Mouse (Mus musculus) stomach, embryonic 16.5 days (tissue): Measurements from ENCODE around the gene Ing3. TPM values are rescaled to one million over a fixed set of nuclear protein-coding genes. Genes with fewer than 3 reads are reported as not detected.

Source experiments
- ATAC-seq: fragments of 200-750 bp; cut with Nextera tagmentation; 2 replicates; pipeline ENCODE4 v1.8.0; 2017; ENCODE audit warnings: moderate number of reproducible peaks, moderate TSS enrichment; ENCODE audit not compliant: insufficient read depth, low FRiP score
- H3K27ac ChIP-seq: fragments of 300-500 bp; sonication (generic); 2 replicates; pipeline ENCODE4 v1.5.1; 2014; ENCODE audit warnings: low read length
- H3K27me3 ChIP-seq: fragments of 300-500 bp; sonication (generic); 2 replicates; pipeline ENCODE4 v1.6.1; 2014; ENCODE audit warnings: low read length, control low read depth, mixed read lengths; ENCODE audit not compliant: control insufficient read depth, insufficient read depth
- H3K36me3 ChIP-seq: fragments of 300-500 bp; sonication (generic); 2 replicates; pipeline ENCODE4 v1.6.1; 2014; ENCODE audit warnings: low read length; ENCODE audit not compliant: control insufficient read depth, insufficient read depth
- H3K4me1 ChIP-seq: fragments of 300-500 bp; sonication (generic); 2 replicates; pipeline ENCODE4 v1.6.1; 2014; ENCODE audit warnings: low read length, control low read depth, mixed read lengths; ENCODE audit not compliant: control insufficient read depth, insufficient read depth
- H3K4me2 ChIP-seq: fragments of 300-500 bp; sonication (generic); 2 replicates; pipeline ENCODE4 v1.6.1; 2014; ENCODE audit warnings: low read depth, low read length, mixed read lengths
- H3K4me3 ChIP-seq: fragments of 300-500 bp; sonication (generic); replicated peaks from 2 replicates; pipeline ENCODE4 v1.5.1; 2014; ENCODE audit warnings: mild to moderate bottlenecking, low read length
- H3K9ac ChIP-seq: fragments of 300-500 bp; sonication (generic); 2 replicates; pipeline ENCODE4 v1.6.1; 2014; ENCODE audit warnings: low read length
- H3K9me3 ChIP-seq: fragments of 300-500 bp; sonication (generic); replicated peaks from 2 replicates; pipeline ENCODE4 v1.6.1; 2016; ENCODE audit warnings: low read length, control low read depth; ENCODE audit not compliant: control insufficient read depth
- WGBS: fragments of 180-500 bp; shearing (Covaris S2); extraction: QIAGEN DNeasy Blood & Tissue Kit; methylation state at CpG from one replicate; pipeline ENCODE4 v1.1.7; 2014; 5-methylcytosine and 5-hydroxymethylcytosine counted together
- polyA plus RNA-seq: library from polyadenylated mRNA; unstranded; fragments of >200 nt; fragmentation: Nextera tagmentation; extraction: Ambion mirVana; gene quantifications from 2 replicates; pipeline ENCODE4 v1.2.1, GENCODE M21; 2015

Ing3 gene
- 37.5 and 43.4 TPM in 2 replicates for polyA plus RNA-seq

DNA sequence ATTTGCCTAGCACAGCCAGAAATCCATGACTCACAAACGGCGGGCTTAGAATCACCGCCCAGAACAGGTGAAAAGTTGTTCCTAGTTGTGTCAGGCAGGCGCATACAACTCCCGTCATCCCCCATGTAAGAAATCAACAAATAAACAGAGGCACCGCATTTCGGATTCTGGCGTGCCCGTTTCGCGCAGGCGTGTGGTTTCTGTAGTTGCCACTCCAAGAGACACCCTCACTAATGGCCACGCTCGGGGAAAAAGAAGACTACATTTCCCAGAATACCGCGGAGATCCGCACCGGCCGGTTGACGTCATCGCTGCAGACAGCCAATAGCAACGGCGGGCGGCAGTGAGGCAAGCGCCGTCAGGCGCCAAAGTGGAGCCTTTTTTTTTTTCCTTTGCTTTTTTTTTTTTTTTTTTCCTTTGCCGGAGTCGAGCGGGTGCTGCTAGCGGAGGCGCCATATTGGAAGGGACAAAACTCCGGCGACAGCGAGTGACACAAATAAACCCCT lies at the start of gene Ing3:
Gene Ing3, plus strand, starts transcription at position 346 of the 506 bp plus-strand sequence.
- Histone ChIP-seq H3K27me3 (no peaks in the 10 kb centered on the region), H3K4me1 (peaks cover 7% of the 10 kb centered on the region; the same call in 1 of the 2 replicates), H3K36me3 (no peaks in the 10 kb centered on the region), H3K27ac (peak within 1 kb of the TSS; percentile 100), H3K9me3 (no peaks in the 10 kb centered on the region), H3K4me2 (peak within 1 kb of the TSS; percentile 79), H3K4me3 (peak within 1 kb of the TSS; percentile 70), H3K9ac (peak within 1 kb of the TSS; percentile 92)
- ATAC-seq, result peak; percentile 98
- WGBS, result under 1% methylated on average over 35 of the region's 35 CpGs

DNA sequence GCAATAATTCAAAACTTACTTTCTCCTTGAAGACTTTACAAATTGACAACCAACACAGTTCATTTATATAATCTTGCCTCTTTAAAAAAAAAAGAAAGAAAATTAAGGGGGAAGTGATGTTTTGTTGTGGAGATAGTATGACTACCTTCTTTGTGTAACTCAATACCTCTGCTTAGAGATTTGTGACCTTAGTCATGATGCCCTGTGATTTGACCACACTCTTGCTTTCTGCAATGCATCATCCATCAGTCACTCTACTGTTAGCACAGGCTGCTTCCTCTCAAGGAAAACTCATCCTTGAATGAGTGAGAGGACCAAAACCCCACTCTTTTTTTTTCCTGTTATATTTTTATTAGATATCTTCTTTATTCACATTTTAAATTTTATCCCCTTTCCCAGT lies 39.7 kb upstream of the Ing3 start:
- no peaks in the 10 kb centered on the region for H3K27me3 ChIP-seq
- ATAC-seq, result no peak
- H3K4me2 ChIP-seq, result no peak overlapping the region
- no peak overlapping the region for H3K4me3 ChIP-seq
- H3K9ac ChIP-seq, result no peak overlapping the region
- H3K36me3 ChIP-seq, result no peaks in the 10 kb centered on the region
- no peaks in the 10 kb centered on the region for H3K4me1 ChIP-seq
- H3K27ac ChIP-seq, result no peak overlapping the region
- H3K9me3 ChIP-seq, result no peaks in the 10 kb centered on the region

DNA sequence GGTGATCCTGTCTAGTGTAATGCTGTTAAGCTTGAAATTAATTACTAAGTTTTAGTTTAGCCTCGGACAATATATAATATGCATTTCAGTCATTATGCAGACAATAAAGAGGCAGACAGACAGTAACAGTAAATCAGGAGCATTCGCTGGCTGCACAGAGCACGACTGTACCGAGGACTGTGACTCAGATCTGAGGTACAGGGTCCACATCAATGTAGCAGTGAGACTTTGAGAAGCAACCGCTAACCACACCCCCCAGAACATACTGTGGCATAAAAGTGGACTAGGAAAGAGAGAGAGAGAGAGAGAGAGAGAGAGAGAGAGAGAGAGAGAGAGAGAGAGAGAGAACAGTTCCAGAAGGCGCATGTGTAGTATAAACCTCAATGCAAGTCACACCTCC lies 38.6 kb upstream of the Ing3 start:
- H3K4me2 ChIP-seq, result no peak overlapping the region
- H3K9me3 ChIP-seq, result no peaks in the 10 kb centered on the region
- no peaks in the 10 kb centered on the region for H3K27me3 ChIP-seq
- H3K4me3 ChIP-seq, result no peak overlapping the region
- WGBS, result 78% methylated on average over 6 of the region's 6 CpGs
- H3K4me1 ChIP-seq, result no peaks in the 10 kb centered on the region
- no peak overlapping the region for H3K9ac ChIP-seq
- no peaks in the 10 kb centered on the region for H3K36me3 ChIP-seq
- ATAC-seq, result no peak
- H3K27ac ChIP-seq, result no peak overlapping the region

DNA sequence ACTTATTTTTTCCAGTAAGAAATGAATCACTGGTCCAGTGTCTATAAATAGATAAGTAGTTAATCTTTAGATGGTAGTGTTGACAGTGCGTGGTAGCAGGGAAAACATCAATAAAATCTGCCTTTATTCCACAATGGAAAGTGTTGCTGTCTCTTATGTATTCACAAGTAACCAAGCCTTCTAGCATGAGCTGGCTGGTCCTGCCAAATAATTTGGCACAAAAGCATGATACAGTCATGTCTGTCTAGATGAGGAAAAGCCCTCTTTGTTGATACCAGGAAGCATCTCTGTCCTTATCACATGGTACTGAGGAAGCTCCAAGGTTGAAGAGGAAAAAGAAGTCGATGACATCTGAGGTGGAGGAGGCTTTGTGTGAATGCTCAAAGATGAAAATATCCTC lies 32.8 kb upstream of the Ing3 start:
- Histone ChIP-seq H3K36me3 (no peaks in the 10 kb centered on the region), H3K4me1 (no peaks in the 10 kb centered on the region), H3K9me3 (no peaks in the 10 kb centered on the region), H3K4me2 (no peak overlapping the region), H3K27me3 (no peaks in the 10 kb centered on the region), H3K4me3 (no peak overlapping the region), H3K27ac (no peak overlapping the region), H3K9ac (no peak overlapping the region)
- ATAC-seq, result no peak
- 82% methylated on average over 2 of the region's 2 CpGs for WGBS

DNA sequence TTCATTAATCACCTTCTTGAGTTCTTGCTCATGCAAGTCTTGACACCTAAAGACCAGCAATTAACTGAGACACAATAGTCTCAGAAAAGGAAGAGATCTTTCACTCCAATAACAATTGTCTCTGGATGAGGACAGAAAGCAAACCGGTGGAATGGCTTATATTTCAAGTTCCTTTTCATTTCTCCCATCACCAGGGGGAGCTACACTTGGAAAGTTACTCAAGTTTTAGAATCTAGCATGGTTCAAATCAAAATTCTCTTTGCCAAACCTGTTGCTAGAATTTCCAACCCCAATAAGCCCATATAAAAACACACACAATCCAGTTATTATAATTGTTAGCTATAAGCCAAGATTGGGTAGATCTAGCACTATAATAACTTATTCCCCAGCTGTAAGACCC lies 25.2 kb upstream of the Ing3 start:
- 45% methylated on average over 1 of the region's 1 CpGs for WGBS
- Histone ChIP-seq H3K4me1 (no peaks in the 10 kb centered on the region), H3K9me3 (no peaks in the 10 kb centered on the region), H3K27ac (no peak overlapping the region), H3K4me2 (no peak overlapping the region), H3K27me3 (no peaks in the 10 kb centered on the region), H3K4me3 (no peak overlapping the region), H3K9ac (no peak overlapping the region), H3K36me3 (no peaks in the 10 kb centered on the region)
- ATAC-seq, result no peak

DNA sequence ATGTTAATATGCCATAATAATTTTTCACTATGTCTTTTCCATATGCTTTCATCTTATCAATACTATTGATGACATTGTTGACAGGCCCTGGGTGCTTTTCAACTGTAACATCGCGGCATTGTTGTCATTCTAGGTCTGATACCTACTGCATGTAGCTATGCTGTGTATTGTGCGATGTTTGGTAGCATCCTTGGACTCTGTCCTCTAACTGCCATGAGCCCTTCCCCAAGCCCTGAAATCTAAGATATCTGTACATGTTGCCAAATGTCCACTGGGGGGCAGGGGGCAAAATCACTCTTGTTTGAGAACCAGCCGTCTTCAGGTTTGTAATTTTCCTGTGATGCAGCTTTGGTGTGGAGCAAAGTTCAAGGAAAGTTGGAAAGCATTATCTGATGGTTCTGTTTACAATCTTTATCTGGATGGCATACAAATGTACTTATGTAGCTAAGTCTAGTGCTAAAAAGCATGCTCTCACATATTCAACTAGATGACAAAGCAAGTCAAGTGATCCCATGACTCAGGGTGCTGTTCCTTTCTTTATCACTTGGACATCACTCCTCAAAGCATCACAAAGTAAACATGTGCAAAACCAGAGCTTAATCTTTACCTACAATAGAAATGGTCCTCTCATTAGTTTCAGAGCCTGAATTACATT lies 11.3 kb upstream of the Ing3 start:
- H3K9me3 ChIP-seq, result no peaks in the 10 kb centered on the region
- no peaks in the 10 kb centered on the region for H3K4me1 ChIP-seq
- 65% methylated on average over 4 of the region's 4 CpGs for WGBS
- H3K4me3 ChIP-seq, result no peak overlapping the region
- H3K36me3 ChIP-seq, result no peaks in the 10 kb centered on the region
- no peak overlapping the region for H3K27ac ChIP-seq
- no peak overlapping the region for H3K4me2 ChIP-seq
- H3K9ac ChIP-seq, result no peak overlapping the region
- no peak for ATAC-seq
- no peaks in the 10 kb centered on the region for H3K27me3 ChIP-seq

DNA sequence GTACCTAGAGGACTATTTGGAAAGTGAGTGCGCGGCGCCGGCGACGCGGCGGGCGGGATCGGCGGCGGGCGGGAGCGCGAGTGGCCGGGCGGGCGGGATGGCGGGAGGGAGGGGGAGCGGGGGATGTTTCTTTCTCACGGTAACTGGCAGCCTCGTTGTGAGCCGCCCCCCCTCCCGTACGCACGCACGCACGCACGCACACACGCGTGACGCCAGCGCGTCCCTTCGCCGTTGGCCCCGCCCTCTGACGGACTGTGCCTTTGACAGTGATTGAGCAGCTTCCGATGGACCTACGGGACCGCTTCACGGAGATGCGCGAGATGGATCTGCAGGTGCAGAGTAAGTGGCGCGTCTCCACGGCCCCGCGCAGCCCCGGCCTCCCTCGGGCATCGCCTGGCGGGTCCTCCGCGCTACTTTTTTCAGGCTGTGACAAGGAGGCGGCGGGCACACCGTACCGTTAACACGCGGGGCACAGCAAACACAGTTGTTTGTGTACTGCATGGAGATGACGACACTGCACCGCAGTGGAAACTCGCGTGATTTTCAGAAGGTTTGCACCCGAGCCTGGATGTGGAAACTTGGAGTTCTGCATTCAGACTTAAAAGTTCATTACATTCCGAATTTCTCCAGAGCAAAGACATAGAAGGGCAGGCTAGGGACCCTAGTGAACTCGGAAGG lies 539 bp downstream of the Ing3 start:
- Histone ChIP-seq H3K4me2 (peak overlapping the region; percentile 79), H3K4me1 (peaks cover 7% of the 10 kb centered on the region; the same call in 1 of the 2 replicates), H3K9ac (peak overlapping the region; percentile 92), H3K9me3 (no peaks in the 10 kb centered on the region), H3K4me3 (peak overlapping the region; percentile 70), H3K27ac (peak overlapping the region; percentile 100), H3K27me3 (no peaks in the 10 kb centered on the region), H3K36me3 (no peaks in the 10 kb centered on the region)
- under 1% methylated on average over 63 of the region's 68 CpGs for WGBS
- peak; percentile 94 for ATAC-seq

DNA sequence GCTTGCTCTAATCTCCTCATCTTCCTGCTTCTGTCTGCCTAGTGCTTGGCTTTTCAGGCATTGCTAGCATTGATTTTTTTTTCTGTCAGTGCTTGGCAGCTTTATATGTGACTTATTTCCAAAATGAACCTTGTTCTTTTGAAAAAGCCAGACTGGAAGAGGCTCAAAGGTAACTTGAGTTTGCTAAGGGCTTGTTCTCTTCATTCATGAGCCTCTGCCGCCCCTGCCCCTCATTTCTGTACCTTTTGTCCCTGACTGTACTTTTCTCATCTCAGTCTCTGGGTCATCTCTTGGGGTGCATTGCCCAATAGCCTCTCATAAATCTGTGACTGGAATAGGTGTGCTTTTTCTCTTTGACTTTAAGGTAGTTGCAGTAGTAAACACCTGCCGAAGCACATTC lies 1.3 kb downstream of the Ing3 start:
- H3K4me2 ChIP-seq, result peak overlapping the region; percentile 79
- peak overlapping the region; percentile 70 for H3K4me3 ChIP-seq
- peaks cover 7% of the 10 kb centered on the region; the same call in 1 of the 2 replicates for H3K4me1 ChIP-seq
- H3K9me3 ChIP-seq, result no peaks in the 10 kb centered on the region
- H3K27me3 ChIP-seq, result no peaks in the 10 kb centered on the region
- H3K36me3 ChIP-seq, result no peaks in the 10 kb centered on the region
- peak overlapping the region; percentile 92 for H3K9ac ChIP-seq
- no peak overlapping the region; the same call in 1 of the 2 replicates for H3K27ac ChIP-seq
- WGBS, result 69% methylated on average over 2 of the region's 2 CpGs
- no peak for ATAC-seq

DNA sequence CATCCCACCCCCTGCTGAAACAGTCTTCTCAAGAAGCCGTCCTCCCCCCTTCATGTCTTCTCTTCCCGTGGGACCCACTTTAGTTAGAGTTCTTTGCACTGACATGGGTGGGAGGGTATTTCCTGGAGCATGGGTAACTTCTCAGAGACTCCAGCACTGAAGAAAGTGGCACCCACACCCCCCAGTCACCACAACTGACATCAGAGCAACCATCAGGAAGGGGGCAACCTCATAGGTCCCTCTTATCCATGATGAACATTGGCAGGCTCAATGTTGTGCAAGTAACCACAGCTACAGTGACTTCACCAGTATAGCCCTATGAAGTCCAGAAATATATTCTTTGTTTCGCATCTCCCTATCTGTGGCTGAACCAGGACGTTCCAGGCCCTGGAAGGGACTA lies 6.1 kb downstream of the Ing3 start:
- no peak overlapping the region for H3K4me3 ChIP-seq
- no peak overlapping the region for H3K4me2 ChIP-seq
- H3K27me3 ChIP-seq, result no peaks in the 10 kb centered on the region
- H3K9ac ChIP-seq, result no peak overlapping the region
- 0 out of 2 replicates have a peak, but pooled peaks cover 7% of the 10 kb centered on the region for H3K36me3 ChIP-seq
- 86% methylated on average over 4 of the region's 4 CpGs for WGBS
- H3K9me3 ChIP-seq, result no peaks in the 10 kb centered on the region
- H3K27ac ChIP-seq, result no peak overlapping the region
- H3K4me1 ChIP-seq, result peaks cover 5% of the 10 kb centered on the region; the same call in 1 of the 2 replicates
- ATAC-seq, result no peak
